Mouse (Mus musculus): ENCODE data around the gene Eps8l3.

DNA sequence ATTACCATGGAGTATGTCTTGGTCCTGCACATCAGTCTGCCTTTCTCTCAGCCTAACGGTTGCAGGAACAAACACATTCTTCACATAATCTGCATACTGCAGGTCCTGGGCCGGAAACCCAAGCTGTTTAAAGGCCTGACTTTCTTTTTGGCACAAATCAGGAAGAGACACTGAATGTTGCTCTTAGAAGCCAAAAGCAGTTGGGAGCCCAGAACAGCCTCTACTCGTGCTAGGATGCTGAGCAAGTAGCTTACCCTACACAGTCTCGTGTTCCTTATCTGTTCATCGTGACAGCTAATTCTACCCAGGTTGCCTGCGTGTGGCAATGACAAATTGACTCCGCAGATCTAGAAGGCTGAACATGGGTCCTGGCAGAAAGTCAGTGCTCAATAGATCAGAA lies 63.5 kb downstream of the Eps8l3 start:
- no peak for TF ChIP-seq CTCF (IDR thresholded peaks at IDR 0.05 in 2 of 3, conservative IDR thresholded peaks at IDR 0.05 in 1 of 3; ENCODE audit: control insufficient read depth in 1 of 3, insufficient read depth in 1 of 3, low read depth in 2 of 3, low read length in 3 of 3, poor library complexity in 1 of 3, severe bottlenecking in 1 of 3)
- no peak for TF ChIP-seq POLR2AphosphoS2 (IDR thresholded peaks at IDR 0.05; ENCODE audit: low read length)
- no peak for TF ChIP-seq ZC3H11A (IDR thresholded peaks at IDR 0.05; ENCODE audit: low read depth, low read length)
- TF ChIP-seq POLR2A (IDR thresholded peaks at IDR 0.05; ENCODE audit: control insufficient read depth in 1 of 2, insufficient read depth in 1 of 2, low read depth in 1 of 2, low read length in 2 of 2, poor library complexity in 1 of 2) = no peak
- no peak for TF ChIP-seq MXI1 (IDR thresholded peaks at IDR 0.05; ENCODE audit: low read depth, low read length)
- TF ChIP-seq E2F4 (IDR thresholded peaks at IDR 0.05; ENCODE audit: borderline replicate concordance, low read depth, low read length) = no peak
- TF ChIP-seq MAX (IDR thresholded peaks at IDR 0.05; ENCODE audit: low read length) = no peak
